Mouse (Mus musculus) kidney, embryonic 14.5 days (tissue): ENCODE results near the gene Pgls. TPM values are rescaled to one million over a fixed set of nuclear protein-coding genes. Genes with fewer than 3 reads are reported as not detected.

Source experiments
- ATAC-seq: fragments of 200-750 bp; cut with Nextera tagmentation; 2 replicates; pipeline ENCODE4 v1.8.0; 2017; ENCODE audit warnings: moderate number of reproducible peaks, mild to moderate bottlenecking, moderate TSS enrichment, moderate library complexity; ENCODE audit not compliant: low FRiP score, low TSS enrichment
- H3K27ac ChIP-seq: fragments of 300-500 bp; sonication (generic); 2 replicates; pipeline ENCODE4 v1.5.1; 2014; ENCODE audit warnings: low read depth, mild to moderate bottlenecking, low read length, moderate library complexity, mixed read lengths
- H3K27me3 ChIP-seq: fragments of 300-500 bp; sonication (generic); 2 replicates; pipeline ENCODE4 v1.6.1; 2014; ENCODE audit warnings: mild to moderate bottlenecking, low read length; ENCODE audit not compliant: control insufficient read depth, insufficient read depth
- H3K36me3 ChIP-seq: fragments of 300-500 bp; sonication (generic); 2 replicates; pipeline ENCODE4 v1.6.1; 2014; ENCODE audit warnings: low read length, mixed read lengths; ENCODE audit not compliant: control insufficient read depth, insufficient read depth
- H3K4me1 ChIP-seq: fragments of 300-500 bp; sonication (generic); 2 replicates; pipeline ENCODE4 v1.6.1; 2014; ENCODE audit warnings: low read length, mixed read lengths; ENCODE audit not compliant: control insufficient read depth, insufficient read depth
- H3K4me2 ChIP-seq: fragments of 300-500 bp; sonication (generic); replicated peaks from 2 replicates; pipeline ENCODE4 v1.6.1; 2014; ENCODE audit warnings: low read depth, mild to moderate bottlenecking, low read length
- H3K4me3 ChIP-seq: fragments of 300-500 bp; sonication (generic); 2 replicates; pipeline ENCODE4 v1.5.1; 2014; ENCODE audit warnings: mild to moderate bottlenecking, low read length
- H3K9ac ChIP-seq: fragments of 300-500 bp; sonication (generic); 2 replicates; pipeline ENCODE4 v1.6.1; 2014; ENCODE audit warnings: low read depth, mild to moderate bottlenecking, low read length, moderate library complexity
- H3K9me3 ChIP-seq: fragments of 300-500 bp; sonication (generic); 2 replicates; pipeline ENCODE4 v1.6.1; 2016; ENCODE audit warnings: low read length; ENCODE audit not compliant: control insufficient read depth
- WGBS: fragments of 180-500 bp; shearing (Covaris S2); extraction: QIAGEN DNeasy Blood & Tissue Kit; methylation state at CpG from one replicate; pipeline ENCODE4 v1.1.7; 2014; 5-methylcytosine and 5-hydroxymethylcytosine counted together
- polyA plus RNA-seq: library from polyadenylated mRNA; unstranded; fragments of >200 nt; fragmentation: Nextera tagmentation; extraction: Ambion mirVana; gene quantifications from 2 replicates; pipeline ENCODE4 v1.2.1, GENCODE M21; 2014

Pgls gene
- polyA plus RNA-seq, 1 experiment from 2014 or later = 289 TPM

DNA sequence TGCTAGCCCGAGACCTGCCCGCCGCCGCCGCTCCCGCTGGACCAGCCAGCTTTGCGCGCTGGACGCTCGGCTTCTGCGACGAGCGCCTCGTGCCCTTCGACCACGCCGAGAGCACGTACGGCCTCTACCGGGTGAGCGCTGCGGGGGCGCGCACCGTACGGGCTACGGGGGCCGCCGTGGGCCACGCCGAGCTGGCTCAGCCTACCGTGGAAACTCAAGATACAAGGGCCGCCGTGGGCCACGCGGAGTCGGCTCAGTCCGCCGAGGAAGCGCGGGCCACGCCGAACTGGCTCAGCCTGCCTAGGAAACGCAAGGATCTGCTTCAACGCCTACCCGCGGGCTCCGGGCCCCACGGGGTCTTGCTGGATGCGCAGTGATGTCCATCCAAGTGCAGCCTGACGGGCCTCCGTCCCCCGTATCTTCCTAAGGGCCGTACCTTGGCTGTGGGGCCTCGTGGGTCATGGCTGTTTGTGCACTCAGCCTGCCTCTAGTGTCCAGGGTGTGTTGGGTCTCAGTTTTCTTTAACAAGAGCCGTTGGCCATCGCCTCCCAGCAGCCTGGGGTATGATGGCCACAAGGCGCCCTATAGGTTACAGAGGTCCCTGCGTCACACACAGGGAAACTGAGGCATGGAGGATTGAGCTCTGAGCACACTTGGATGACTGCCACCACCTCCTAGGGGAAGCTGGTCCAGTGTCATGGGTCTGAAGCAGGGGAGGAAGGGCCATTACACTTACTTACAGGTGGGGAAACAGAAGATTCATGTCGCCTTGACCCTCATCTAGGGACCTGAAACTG, 596 bp downstream of the Pgls start:
- no peaks in the 10 kb centered on the region for H3K9me3 ChIP-seq
- peak overlapping the region; percentile 72 for H3K4me3 ChIP-seq
- no peaks in the 10 kb centered on the region; the same call in 1 of the 2 replicates for H3K36me3 ChIP-seq
- peak; percentile 69 for ATAC-seq
- H3K4me1 ChIP-seq = peaks cover 13% of the 10 kb centered on the region
- 4% methylated on average over 60 of the region's 60 CpGs for WGBS
- peak overlapping the region; percentile 94 for H3K4me2 ChIP-seq
- H3K27ac ChIP-seq = peak overlapping the region; percentile 98
- peak overlapping the region; percentile 95 for H3K9ac ChIP-seq
- H3K27me3 ChIP-seq = no peaks in the 10 kb centered on the region

DNA sequence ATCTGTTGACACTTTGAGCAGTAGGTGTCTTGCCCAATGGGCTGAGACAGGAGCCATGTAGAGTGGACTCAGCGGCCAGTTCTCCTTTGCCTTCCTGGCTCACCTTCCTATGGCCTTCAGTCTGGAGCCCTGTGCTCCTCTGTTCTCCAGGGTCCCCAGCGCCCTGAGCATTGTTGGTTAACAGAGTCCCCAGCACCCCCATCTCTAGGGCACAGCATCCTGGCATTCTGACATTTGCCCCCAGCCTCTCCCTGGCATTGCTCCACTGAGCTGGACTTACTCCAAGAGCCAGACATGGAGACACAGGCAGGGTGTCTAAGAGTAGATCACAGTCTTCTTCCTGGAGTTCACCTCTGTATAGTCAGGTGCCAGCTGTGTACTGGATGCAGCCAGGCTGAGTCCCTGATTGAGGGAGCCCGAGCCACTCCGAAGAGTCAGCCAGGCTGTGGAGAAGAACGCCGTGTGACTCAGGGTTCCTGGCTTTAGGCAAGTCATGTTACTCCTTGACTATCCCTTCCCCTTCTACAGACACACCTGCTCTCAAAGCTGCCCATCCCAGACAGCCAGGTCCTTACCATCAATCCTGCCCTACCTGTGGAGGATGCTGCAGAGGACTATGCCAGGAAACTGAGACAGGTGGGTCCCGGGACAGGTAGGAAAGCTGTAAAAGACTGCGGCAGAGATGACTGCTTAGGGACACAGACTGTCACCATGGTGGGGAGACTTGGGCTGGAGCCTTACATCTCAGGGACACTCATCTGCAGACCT, 1.8 kb downstream of the Pgls start:
- H3K4me2 ChIP-seq = no peak overlapping the region
- no peak overlapping the region for H3K4me3 ChIP-seq
- H3K36me3 ChIP-seq = no peaks in the 10 kb centered on the region; the same call in 1 of the 2 replicates
- H3K4me1 ChIP-seq = peaks cover 13% of the 10 kb centered on the region
- no peak overlapping the region for H3K27ac ChIP-seq
- WGBS = 93% methylated on average over 8 of the region's 8 CpGs
- H3K9ac ChIP-seq = no peak overlapping the region
- no peak for ATAC-seq
- H3K9me3 ChIP-seq = no peaks in the 10 kb centered on the region
- no peaks in the 10 kb centered on the region for H3K27me3 ChIP-seq

DNA sequence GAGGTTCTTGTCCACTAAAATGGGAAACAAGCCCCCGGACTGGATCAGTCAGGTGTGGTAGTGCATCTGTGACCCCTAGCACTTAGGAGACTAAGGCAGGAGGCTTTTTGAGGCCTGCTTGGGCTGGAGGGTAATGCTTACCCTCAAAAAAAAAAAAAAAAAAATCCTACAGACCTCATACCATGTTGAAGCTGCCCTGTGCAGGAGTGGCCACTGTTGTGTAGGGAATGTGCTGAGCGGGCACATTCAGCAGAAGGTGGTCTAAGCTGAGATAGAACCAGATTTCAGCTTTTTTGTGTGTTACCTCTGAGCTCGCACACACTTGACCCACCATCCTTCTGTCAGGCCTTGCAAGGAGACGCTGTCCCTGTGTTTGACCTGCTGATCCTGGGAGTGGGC, 2.3 kb downstream of the Pgls start:
- no peaks in the 10 kb centered on the region; the same call in 1 of the 2 replicates for H3K36me3 ChIP-seq
- H3K4me1 ChIP-seq = peaks cover 13% of the 10 kb centered on the region
- no peak overlapping the region for H3K4me2 ChIP-seq
- 94% methylated on average over 4 of the region's 4 CpGs for WGBS
- H3K27me3 ChIP-seq = no peaks in the 10 kb centered on the region
- no peak overlapping the region for H3K27ac ChIP-seq
- no peaks in the 10 kb centered on the region for H3K9me3 ChIP-seq
- no peak for ATAC-seq
- no peak overlapping the region for H3K9ac ChIP-seq
- no peak overlapping the region for H3K4me3 ChIP-seq

DNA sequence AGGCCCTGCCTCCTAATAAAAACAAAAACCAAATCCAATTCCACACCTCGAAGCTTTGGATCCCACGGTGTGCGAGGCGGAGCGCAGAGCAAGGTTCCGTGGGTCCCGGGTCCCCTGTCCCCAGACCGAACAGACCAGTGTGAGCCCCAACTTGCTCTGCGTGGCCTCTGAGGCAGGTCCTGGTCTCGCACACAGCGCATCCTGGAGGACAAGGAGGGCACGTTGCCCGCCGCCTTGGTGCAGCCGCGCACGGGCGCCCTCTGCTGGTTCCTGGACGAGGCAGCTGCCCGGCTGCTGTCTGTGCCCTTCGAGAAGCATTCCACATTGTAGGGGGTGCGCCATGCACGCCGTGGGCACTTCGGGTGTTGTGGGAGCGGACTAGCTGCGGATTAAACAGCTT, 3.9 kb downstream of the Pgls start:
- WGBS = 8% methylated on average over 27 of the region's 27 CpGs
- peak; percentile 26; the same call in 1 of the 2 replicates for ATAC-seq
- no peak overlapping the region for H3K4me3 ChIP-seq

DNA sequence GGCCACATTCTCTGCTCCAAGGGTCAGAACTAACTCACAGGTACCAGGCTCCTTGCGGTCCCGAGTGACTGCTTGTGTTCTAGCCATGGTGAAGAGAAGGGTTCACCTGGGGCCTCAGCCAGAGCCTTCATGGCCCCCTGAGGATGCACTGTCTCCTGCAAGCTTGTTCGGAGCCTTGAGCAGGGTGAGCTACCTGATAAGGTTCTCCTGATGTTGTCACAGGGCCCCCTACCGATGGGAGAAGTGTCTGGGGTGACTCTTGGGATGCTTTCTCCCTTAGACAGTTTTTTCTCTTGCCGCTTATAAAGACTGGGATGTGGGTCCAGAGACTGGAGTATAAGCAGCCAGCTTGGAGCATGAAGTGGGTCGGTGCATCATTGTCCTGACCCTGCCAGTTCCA, 4.4 kb downstream of the Pgls start:
- no peak overlapping the region for H3K4me3 ChIP-seq
- H3K9me3 ChIP-seq = no peaks in the 10 kb centered on the region
- H3K9ac ChIP-seq = no peak overlapping the region; the same call in 1 of the 2 replicates
- 53% methylated on average over 6 of the region's 6 CpGs for WGBS
- H3K4me2 ChIP-seq = no peak overlapping the region
- no peaks in the 10 kb centered on the region for H3K27me3 ChIP-seq
- H3K36me3 ChIP-seq = no peaks in the 10 kb centered on the region; the same call in 1 of the 2 replicates
- H3K4me1 ChIP-seq = peaks cover 8% of the 10 kb centered on the region; the same call in 1 of the 2 replicates
- no peak for ATAC-seq
- H3K27ac ChIP-seq = no peak overlapping the region

More for the DNA sequence above, 3.9 kb downstream of the Pgls start:
- Histone ChIP-seq H3K27me3 (no peaks in the 10 kb centered on the region), H3K9ac (no peak overlapping the region), H3K4me1 (peaks cover 12% of the 10 kb centered on the region), H3K27ac (no peak overlapping the region), H3K9me3 (no peaks in the 10 kb centered on the region), H3K36me3 (no peaks in the 10 kb centered on the region; the same call in 1 of the 2 replicates), H3K4me2 (peak overlapping the region; percentile 15; the same call in 1 of the 2 replicates)

DNA sequence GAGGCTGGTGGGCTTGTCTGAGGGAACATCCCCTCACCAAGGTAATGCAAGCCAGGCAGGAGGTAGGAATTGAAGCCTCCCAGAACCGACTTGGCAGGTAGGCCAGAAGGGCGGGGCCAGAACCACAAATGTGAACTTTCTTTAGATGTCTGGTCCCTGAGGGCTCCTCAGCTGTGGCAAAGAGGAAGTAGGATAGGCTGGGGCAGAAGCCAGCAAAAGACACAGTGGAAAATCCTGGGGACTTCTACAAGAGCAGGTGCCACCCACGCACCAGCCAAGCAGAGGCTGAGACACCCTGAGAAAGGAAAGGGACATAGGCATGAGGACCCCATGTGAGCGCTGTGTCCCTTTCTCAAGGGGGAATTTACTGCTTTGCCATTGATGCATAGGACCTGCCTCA, 4.8 kb downstream of the Pgls start:
- Histone ChIP-seq H3K9me3 (no peaks in the 10 kb centered on the region), H3K4me3 (no peak overlapping the region), H3K36me3 (no peaks in the 10 kb centered on the region; the same call in 1 of the 2 replicates), H3K27me3 (peaks cover 4% of the 10 kb centered on the region), H3K9ac (no peak overlapping the region), H3K4me2 (no peak overlapping the region), H3K4me1 (peaks cover 8% of the 10 kb centered on the region; the same call in 1 of the 2 replicates), H3K27ac (no peak overlapping the region)
- 85% methylated on average over 4 of the region's 4 CpGs for WGBS
- ATAC-seq = no peak

GRCm38 (mm10) chr8:71597451-71597850, 5.5 kb downstream of the Pgls start, which contains the start of gene Fam129c:
Fam129c (plus strand) TSS chr8:71597648.
- Histone ChIP-seq H3K36me3 (no peaks in the 10 kb centered on the region; the same call in 1 of the 2 replicates), H3K9me3 (no peaks in the 10 kb centered on the region), H3K4me1 (peaks cover 14% of the 10 kb centered on the region), H3K4me2 (no peak within 1 kb of the TSS), H3K27ac (no peak within 1 kb of the TSS), H3K27me3 (peaks cover 11% of the 10 kb centered on the region), H3K4me3 (no peak within 1 kb of the TSS), H3K9ac (no peak within 1 kb of the TSS; the same call in 1 of the 2 replicates)
- ATAC-seq = no peak
- WGBS = 78% methylated on average over 3 of the region's 3 CpGs

GRCm38 (mm10) chr8:71598375-71598774, 6.4 kb downstream of the Pgls start:
- Histone ChIP-seq H3K4me2 (no peak overlapping the region), H3K4me3 (no peak overlapping the region), H3K36me3 (no peaks in the 10 kb centered on the region; the same call in 1 of the 2 replicates), H3K9me3 (no peaks in the 10 kb centered on the region), H3K27me3 (peaks cover 17% of the 10 kb centered on the region), H3K4me1 (peaks cover 14% of the 10 kb centered on the region), H3K9ac (no peak overlapping the region), H3K27ac (no peak overlapping the region)
- no peak for ATAC-seq
